Mouse (Mus musculus) liver, embryonic 11.5 days (tissue): ENCODE results near the gene AC161166.1. TPM values are rescaled to one million over a fixed set of nuclear protein-coding genes. Genes with fewer than 3 reads are reported as not detected.
"Not testable (repeated sequence)": the region's sequence is repeated elsewhere in the genome, so short reads cannot be mapped to it uniquely, and the experiment has no call there.

Source experiments
- ATAC-seq: fragments of 200-750 bp; cut with Nextera tagmentation; replicated peaks from 2 replicates; pipeline ENCODE4 v1.8.0; 2017; ENCODE audit warnings: moderate number of reproducible peaks, mild to moderate bottlenecking, moderate TSS enrichment, moderate library complexity; ENCODE audit not compliant: low FRiP score
- DNase-seq: peaks from one replicate; pipeline ENCODE4 v3.0.0-alpha.2; 2017; ENCODE audit warnings: low spot score
- H3K27ac ChIP-seq: fragments of 300-500 bp; sonication (generic); 2 replicates; pipeline ENCODE4 v1.5.1; 2014; ENCODE audit warnings: mild to moderate bottlenecking, low read depth, low read length, control low read depth
- H3K27me3 ChIP-seq: fragments of 300-500 bp; sonication (generic); replicated peaks from 2 replicates; pipeline ENCODE4 v1.6.1; 2014; ENCODE audit warnings: low read length, mixed read lengths; ENCODE audit not compliant: control insufficient read depth, insufficient read depth
- H3K36me3 ChIP-seq: fragments of 300-500 bp; sonication (generic); 2 replicates; pipeline ENCODE4 v1.6.1; 2014; ENCODE audit warnings: mild to moderate bottlenecking, low read length, moderate library complexity, mixed read lengths; ENCODE audit not compliant: control insufficient read depth, insufficient read depth
- H3K4me1 ChIP-seq: fragments of 300-500 bp; sonication (generic); replicated peaks from 2 replicates; pipeline ENCODE4 v1.6.1; 2014; ENCODE audit warnings: low read length, mixed read lengths; ENCODE audit not compliant: control insufficient read depth, insufficient read depth
- H3K4me2 ChIP-seq: fragments of 300-500 bp; sonication (generic); 2 replicates; pipeline ENCODE4 v1.6.1; 2014; ENCODE audit warnings: mild to moderate bottlenecking, control low read depth, moderate library complexity
- H3K4me3 ChIP-seq: fragments of 300-500 bp; sonication (generic); 2 replicates; pipeline ENCODE4 v1.5.1; 2014; ENCODE audit warnings: low read depth, low read length, control low read depth
- H3K9ac ChIP-seq: fragments of 300-500 bp; sonication (generic); 2 replicates; pipeline ENCODE4 v1.6.1; 2014; ENCODE audit warnings: low read depth, low read length, control low read depth
- H3K9me3 ChIP-seq: fragments of 300-500 bp; sonication (generic); 2 replicates; pipeline ENCODE4 v1.6.1; 2016; ENCODE audit warnings: low read length, inconsistent platforms, mixed read lengths; ENCODE audit not compliant: control insufficient read depth
- WGBS: fragments of 180-500 bp; shearing (Covaris S2); extraction: QIAGEN DNeasy Blood & Tissue Kit; methylation state at CpG from one replicate; pipeline ENCODE4 v1.1.7; 2014; 5-methylcytosine and 5-hydroxymethylcytosine counted together
- polyA plus RNA-seq: library from polyadenylated mRNA; unstranded; fragments of >200 nt; fragmentation: Nextera tagmentation; extraction: Ambion mirVana; gene quantifications from 2 replicates; pipeline ENCODE4 v1.2.1, GENCODE M21; 2014

AC161166.1 gene
- polyA plus RNA-seq, 1 experiment from 2014 or later: not detected

- H3K36me3 ChIP-seq: no peaks in the 10 kb centered on the region
- 54% methylated on average over 9 of the region's 9 CpGs for WGBS
- no peaks in the 10 kb centered on the region for H3K9me3 ChIP-seq
- no peak overlapping the region for H3K4me3 ChIP-seq
- no peak overlapping the region for H3K4me2 ChIP-seq
- no peak for ATAC-seq
- no peak overlapping the region for H3K27ac ChIP-seq
- no peak overlapping the region for H3K9ac ChIP-seq
- H3K27me3 ChIP-seq: peaks cover 36% of the 10 kb centered on the region
- DNase-seq: no peak
- peaks cover 3% of the 10 kb centered on the region; the same call in 1 of the 2 replicates for H3K4me1 ChIP-seq
Observed at GRCm38 (mm10) chr7:24486654-24487130, 25.6 kb downstream of the AC161166.1 start.

- H3K4me2 ChIP-seq: no peak overlapping the region
- no peaks in the 10 kb centered on the region for H3K36me3 ChIP-seq
- H3K4me1 ChIP-seq: peaks cover 10% of the 10 kb centered on the region
- no peak overlapping the region for H3K4me3 ChIP-seq
- H3K27me3 ChIP-seq: peaks cover 48% of the 10 kb centered on the region
- WGBS: 72% methylated on average over 9 of the region's 9 CpGs
- H3K27ac ChIP-seq: no peak overlapping the region
- H3K9ac ChIP-seq: no peak overlapping the region
- no peak for DNase-seq
- no peak for ATAC-seq
- H3K9me3 ChIP-seq: no peaks in the 10 kb centered on the region
Observed at GRCm38 (mm10) chr7:24485481-24485880, 26.8 kb downstream of the AC161166.1 start.

GRCm38 (mm10) chr7:24483291-24483690 lies 29.0 kb downstream of the AC161166.1 start:
- H3K4me1 ChIP-seq: peaks cover 10% of the 10 kb centered on the region
- not testable (repeated sequence) for H3K9me3 ChIP-seq, H3K9ac ChIP-seq, H3K4me2 ChIP-seq, H3K27ac ChIP-seq, ATAC-seq, H3K36me3 ChIP-seq, DNase-seq, H3K4me3 ChIP-seq
- peaks cover 65% of the 10 kb centered on the region for H3K27me3 ChIP-seq
- 38% methylated on average over 6 of the region's 6 CpGs for WGBS

- H3K36me3 ChIP-seq: no peaks in the 10 kb centered on the region
- H3K9ac ChIP-seq: peak overlapping the region; percentile 55; the same call in 1 of the 2 replicates
- H3K9me3 ChIP-seq: no peaks in the 10 kb centered on the region
- WGBS: 4% methylated on average over 34 of the region's 38 CpGs
- ATAC-seq (peak; percentile 11), DNase-seq (no peak)
- peak overlapping the region; percentile 95 for H3K4me2 ChIP-seq
- H3K27ac ChIP-seq: no peak overlapping the region
- H3K4me1 ChIP-seq: peaks cover 10% of the 10 kb centered on the region
- peaks cover 65% of the 10 kb centered on the region for H3K27me3 ChIP-seq
- H3K4me3 ChIP-seq: peak overlapping the region; percentile 67
Observed at GRCm38 (mm10) chr7:24482208-24483020, 29.8 kb downstream of the AC161166.1 start.

GRCm38 (mm10) chr7:24481474-24482207 lies 30.6 kb downstream of the AC161166.1 start, which contains the start of gene Cadm4:
Gene Cadm4, plus strand, starts transcription at chr7:24482023.
- Histone ChIP-seq H3K4me2 (peak within 1 kb of the TSS; percentile 95), H3K4me1 (peaks cover 10% of the 10 kb centered on the region), H3K9me3 (no peaks in the 10 kb centered on the region), H3K4me3 (peak within 1 kb of the TSS; percentile 67), H3K36me3 (no peaks in the 10 kb centered on the region), H3K27ac (no peak within 1 kb of the TSS), H3K9ac (peak within 1 kb of the TSS; percentile 55), H3K27me3 (peaks cover 65% of the 10 kb centered on the region)
- ATAC-seq (peak; percentile 81), DNase-seq (peak; percentile 88)
- under 1% methylated on average over 74 of the region's 83 CpGs for WGBS

- H3K4me3 ChIP-seq: peak overlapping the region; percentile 67
- DNase-seq (no peak), ATAC-seq (peak; percentile 2; the same call in 1 of the 2 replicates)
- H3K4me1 ChIP-seq: peaks cover 10% of the 10 kb centered on the region
- H3K4me2 ChIP-seq: peak overlapping the region; percentile 95
- peak overlapping the region; percentile 50; the same call in 1 of the 2 replicates for H3K9ac ChIP-seq
- H3K27ac ChIP-seq: no peak overlapping the region
- 16% methylated on average over 14 of the region's 14 CpGs for WGBS
- no peaks in the 10 kb centered on the region for H3K36me3 ChIP-seq
- H3K9me3 ChIP-seq: no peaks in the 10 kb centered on the region
- H3K27me3 ChIP-seq: peaks cover 65% of the 10 kb centered on the region
Observed at GRCm38 (mm10) chr7:24480986-24481473, 31.2 kb downstream of the AC161166.1 start.

GRCm38 (mm10) chr7:24480121-24480941 lies 31.9 kb downstream of the AC161166.1 start:
- H3K27ac ChIP-seq: no peak overlapping the region
- 61% methylated on average over 18 of the region's 18 CpGs for WGBS
- H3K9me3 ChIP-seq: no peaks in the 10 kb centered on the region
- H3K9ac ChIP-seq: no peak overlapping the region
- H3K4me3 ChIP-seq: no peak overlapping the region
- H3K4me2 ChIP-seq: no peak overlapping the region
- peaks cover 60% of the 10 kb centered on the region for H3K27me3 ChIP-seq
- no peak for DNase-seq
- no peaks in the 10 kb centered on the region for H3K36me3 ChIP-seq
- ATAC-seq: no peak
- peaks cover 10% of the 10 kb centered on the region for H3K4me1 ChIP-seq

- H3K27ac ChIP-seq: no peak overlapping the region
- H3K4me1 ChIP-seq: peaks cover 10% of the 10 kb centered on the region
- H3K27me3 ChIP-seq: peaks cover 54% of the 10 kb centered on the region
- no peaks in the 10 kb centered on the region for H3K36me3 ChIP-seq
- no peaks in the 10 kb centered on the region for H3K9me3 ChIP-seq
- 82% methylated on average over 2 of the region's 2 CpGs for WGBS
- H3K9ac ChIP-seq: no peak overlapping the region
- no peak overlapping the region for H3K4me3 ChIP-seq
- no peak for ATAC-seq
- H3K4me2 ChIP-seq: no peak overlapping the region
- no peak for DNase-seq
Observed at GRCm38 (mm10) chr7:24479685-24480084, 32.6 kb downstream of the AC161166.1 start.
